Mouse (Mus musculus): ENCODE results near the gene Ubald1. TPM values are rescaled to one million over a fixed set of nuclear protein-coding genes. Genes with fewer than 3 reads are reported as not detected.

Gene Ubald1
- polyA plus RNA-seq, 1 experiment from 2014 or later = 27.3 TPM

DNA sequence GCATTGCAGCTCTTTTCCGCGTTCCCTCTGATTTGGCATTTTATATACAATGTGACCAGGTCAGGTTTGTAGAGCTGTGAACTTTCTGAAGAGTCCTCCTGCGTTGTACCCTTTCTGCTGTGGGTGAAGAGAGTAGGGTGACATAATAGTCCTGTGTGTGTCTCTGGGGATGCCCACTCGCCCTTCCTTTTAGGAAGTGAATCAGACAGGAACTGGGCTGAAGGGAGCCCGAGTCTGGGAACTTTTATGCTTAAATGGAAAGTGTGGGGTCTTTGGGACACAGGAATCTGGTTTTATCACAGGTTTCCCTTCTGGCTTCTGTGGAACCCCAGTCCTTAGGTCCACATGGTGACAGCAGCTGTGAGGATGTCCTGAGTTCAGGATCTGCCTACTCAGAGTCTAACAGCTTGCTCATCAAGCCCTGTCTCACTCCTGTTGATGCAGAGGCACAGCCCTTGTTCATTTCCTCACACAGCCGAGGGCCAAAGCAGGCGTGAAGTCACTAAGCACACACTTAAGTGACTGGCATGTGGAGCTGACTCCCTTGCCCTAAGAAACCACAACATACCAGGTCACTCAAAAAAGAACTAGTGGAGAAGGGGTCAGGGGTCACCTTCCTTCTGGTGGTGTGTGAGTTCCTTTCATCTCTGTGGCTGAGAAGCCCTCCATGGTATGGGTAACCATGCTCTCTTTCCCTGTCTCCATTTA, 14.2 kb upstream of the Ubald1 start:
- Histone ChIP-seq H3K4me3 (no peak overlapping the region), H3K9me3 (no peaks in the 10 kb centered on the region), H3K27me3 (ENCODE audit: poor library complexity, severe bottlenecking) (no peaks in the 10 kb centered on the region), H3K36me3 (replicated peaks) (peaks cover 8% of the 10 kb centered on the region; the same call in 1 of the 2 replicates), H3K4me1 (peaks cover 12% of the 10 kb centered on the region), H3K27ac (no peak overlapping the region)
- no peak for DNase-seq (ENCODE audit: extremely low spot score, low spot score)
- WGBS = 92% methylated on average over 7 of the region's 7 CpGs

DNA sequence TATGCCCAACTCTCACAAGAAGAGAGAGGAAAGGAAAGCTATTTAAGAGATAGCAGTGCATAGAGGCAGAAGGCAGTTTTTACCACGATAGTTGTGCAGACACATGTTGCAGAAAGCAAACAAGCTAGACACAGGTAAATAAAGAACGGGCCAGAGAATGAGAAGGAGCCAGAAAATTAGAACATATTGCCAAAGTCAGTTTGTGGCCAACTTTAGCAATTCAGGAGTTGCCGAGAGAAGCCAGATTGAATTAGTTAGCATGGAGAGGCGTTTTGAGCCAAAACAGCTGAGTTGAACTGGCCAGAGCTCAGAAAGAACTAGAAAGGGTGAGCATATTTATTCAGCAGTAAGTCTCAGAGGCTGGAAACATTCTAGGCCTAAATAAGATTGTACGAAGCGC, 12.1 kb upstream of the Ubald1 start:
- 91% methylated on average over 6 of the region's 6 CpGs for WGBS
- no peak overlapping the region for H3K27ac ChIP-seq

DNA sequence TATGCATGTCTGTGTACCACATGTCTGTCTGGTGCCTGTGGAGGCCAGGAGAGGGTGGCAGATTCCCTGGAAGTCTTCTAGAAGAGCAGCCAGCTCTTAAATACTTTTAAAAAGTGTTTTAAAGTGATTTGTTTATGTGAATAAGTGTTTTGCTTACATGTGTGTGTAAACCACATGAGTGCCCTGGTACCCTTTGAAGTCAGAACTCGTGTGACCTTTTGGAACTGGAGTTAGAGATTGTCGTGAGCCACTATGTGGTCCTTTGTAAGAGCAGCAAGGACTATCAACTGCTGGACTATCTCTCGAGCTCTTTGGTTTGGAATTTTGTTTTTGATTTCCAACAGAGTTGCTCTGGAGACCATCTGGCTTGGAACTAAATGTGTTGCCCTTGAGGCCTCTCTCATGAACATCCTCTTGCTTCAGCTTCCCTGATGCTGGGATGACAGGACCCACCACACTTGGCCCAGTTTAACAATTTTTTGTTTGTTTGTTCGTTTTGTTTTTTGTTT, 10.1 kb upstream of the Ubald1 start:
- Histone ChIP-seq H3K4me3 (no peak overlapping the region), H3K9me3 (no peaks in the 10 kb centered on the region), H3K27me3 (ENCODE audit: poor library complexity, severe bottlenecking) (no peaks in the 10 kb centered on the region), H3K4me1 (peaks cover 27% of the 10 kb centered on the region), H3K36me3 (replicated peaks) (peaks cover 5% of the 10 kb centered on the region; the same call in 1 of the 2 replicates), H3K27ac (no peak overlapping the region)
- DNase-seq (ENCODE audit: extremely low spot score, low spot score) = no peak
- WGBS = 79% methylated on average over 4 of the region's 4 CpGs

More for the DNA sequence above, 12.1 kb upstream of the Ubald1 start:
- H3K4me3 ChIP-seq = no peak overlapping the region
- H3K27me3 ChIP-seq (ENCODE audit: poor library complexity, severe bottlenecking) = no peaks in the 10 kb centered on the region
- DNase-seq (ENCODE audit: extremely low spot score, low spot score) = no peak
- H3K9me3 ChIP-seq = no peaks in the 10 kb centered on the region
- peaks cover 5% of the 10 kb centered on the region; the same call in 1 of the 2 replicates for H3K36me3 ChIP-seq (replicated peaks)
- H3K4me1 ChIP-seq = peaks cover 21% of the 10 kb centered on the region

DNA sequence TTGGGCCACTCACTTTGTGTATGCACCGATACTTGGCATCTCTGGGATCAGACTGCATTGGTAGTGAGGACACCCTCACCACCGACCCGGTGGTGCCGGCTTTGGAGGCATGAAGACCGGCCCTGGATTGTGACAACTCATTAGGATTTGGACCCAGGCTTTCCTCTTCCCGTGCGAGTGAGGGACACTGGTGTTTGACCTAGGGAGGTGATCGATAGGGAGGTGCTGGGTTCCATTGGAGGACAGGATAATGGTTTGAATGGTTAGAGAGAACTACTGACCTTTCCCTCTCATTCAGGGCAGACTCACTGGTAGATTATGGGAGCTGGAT, 6.5 kb upstream of the Ubald1 start:
- Histone ChIP-seq H3K4me3 (peak overlapping the region; percentile 75), H3K27me3 (ENCODE audit: poor library complexity, severe bottlenecking) (no peaks in the 10 kb centered on the region), H3K9me3 (no peaks in the 10 kb centered on the region), H3K4me1 (peaks cover 35% of the 10 kb centered on the region), H3K36me3 (replicated peaks) (0 out of 2 replicates have a peak, but pooled peaks cover 2% of the 10 kb centered on the region), H3K27ac (peak overlapping the region; percentile 94)
- WGBS = 1% methylated on average over 8 of the region's 8 CpGs
- no peak for DNase-seq (ENCODE audit: extremely low spot score, low spot score)

DNA sequence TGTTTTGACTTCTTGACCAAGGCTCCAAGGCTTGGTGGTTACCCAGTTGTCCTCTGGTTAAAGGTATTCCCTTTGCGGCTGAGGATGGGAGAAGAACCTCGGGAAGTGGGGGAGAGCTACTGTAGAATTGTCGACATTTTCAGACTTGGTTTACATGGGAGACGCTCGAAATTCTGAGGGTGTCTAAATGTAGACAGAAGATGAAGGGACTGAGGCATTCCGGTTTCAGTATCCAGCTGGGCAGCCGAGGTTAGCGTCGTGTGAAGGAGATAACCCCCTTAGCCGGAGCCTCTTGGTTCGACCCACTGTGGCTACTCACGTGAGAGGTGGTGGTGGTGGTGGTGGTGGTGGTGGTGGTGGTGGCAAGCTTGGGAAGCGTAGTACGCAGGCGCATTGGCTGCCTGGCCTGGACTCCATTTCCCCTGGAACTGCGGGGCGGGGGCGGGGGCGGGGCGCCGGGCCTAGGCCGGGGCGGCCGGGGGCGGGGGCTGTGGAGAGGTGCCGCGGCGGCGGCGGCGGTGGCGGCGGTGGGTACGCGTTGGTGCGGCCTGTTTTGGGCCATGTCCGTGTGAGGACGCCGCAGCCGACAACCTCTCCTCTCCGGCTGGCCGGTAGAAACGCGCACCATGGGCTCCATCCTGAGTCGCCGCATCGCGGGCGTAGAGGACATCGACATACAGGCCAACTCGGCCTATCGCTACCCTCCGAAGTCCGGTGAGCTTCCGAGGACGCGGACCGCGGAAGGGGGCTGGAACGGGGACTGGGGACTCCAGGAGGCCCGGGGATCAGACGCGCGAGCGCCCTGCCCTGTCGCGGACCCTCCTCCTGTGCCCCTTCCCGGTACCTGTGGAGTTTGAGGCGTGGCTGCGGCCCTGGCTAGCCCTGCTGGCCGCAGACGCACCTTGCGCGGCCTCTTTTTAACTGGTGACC, 5.9 kb upstream of the Ubald1 start, which contains the start of gene Mgrn1:
Gene Mgrn1, plus strand, starts transcription at position 490 of the 930 bp plus-strand sequence.
- DNase-seq (ENCODE audit: extremely low spot score, low spot score) = peak; percentile 91
- Histone ChIP-seq H3K27me3 (ENCODE audit: poor library complexity, severe bottlenecking) (no peaks in the 10 kb centered on the region), H3K9me3 (no peaks in the 10 kb centered on the region), H3K36me3 (replicated peaks) (0 out of 2 replicates have a peak, but pooled peaks cover under 1% of the 10 kb centered on the region), H3K4me3 (peak within 1 kb of the TSS; percentile 75), H3K4me1 (peaks cover 41% of the 10 kb centered on the region), H3K27ac (peak within 1 kb of the TSS; percentile 94)
- WGBS = under 1% methylated on average over 67 of the region's 74 CpGs

DNA sequence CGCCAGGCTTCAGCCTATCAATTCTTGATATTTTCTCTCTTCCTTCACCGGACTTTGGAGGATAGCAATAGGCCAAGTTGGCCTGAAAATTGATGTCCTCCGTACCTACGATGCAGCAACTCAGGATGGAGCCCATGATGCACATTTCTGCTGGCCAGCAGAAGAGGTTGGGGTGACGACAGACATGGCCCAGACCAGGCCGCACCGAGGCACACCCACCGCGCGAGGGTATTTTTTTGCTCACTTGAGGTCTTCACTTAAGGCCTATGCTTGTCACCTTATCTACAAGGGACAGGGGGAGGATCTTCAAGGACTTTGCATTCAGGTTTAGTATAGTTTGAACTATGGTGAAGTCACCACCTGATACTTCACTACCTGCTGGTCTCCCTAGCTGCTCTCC, 4.8 kb upstream of the Ubald1 start:
- H3K27ac ChIP-seq = peak overlapping the region; percentile 94

DNA sequence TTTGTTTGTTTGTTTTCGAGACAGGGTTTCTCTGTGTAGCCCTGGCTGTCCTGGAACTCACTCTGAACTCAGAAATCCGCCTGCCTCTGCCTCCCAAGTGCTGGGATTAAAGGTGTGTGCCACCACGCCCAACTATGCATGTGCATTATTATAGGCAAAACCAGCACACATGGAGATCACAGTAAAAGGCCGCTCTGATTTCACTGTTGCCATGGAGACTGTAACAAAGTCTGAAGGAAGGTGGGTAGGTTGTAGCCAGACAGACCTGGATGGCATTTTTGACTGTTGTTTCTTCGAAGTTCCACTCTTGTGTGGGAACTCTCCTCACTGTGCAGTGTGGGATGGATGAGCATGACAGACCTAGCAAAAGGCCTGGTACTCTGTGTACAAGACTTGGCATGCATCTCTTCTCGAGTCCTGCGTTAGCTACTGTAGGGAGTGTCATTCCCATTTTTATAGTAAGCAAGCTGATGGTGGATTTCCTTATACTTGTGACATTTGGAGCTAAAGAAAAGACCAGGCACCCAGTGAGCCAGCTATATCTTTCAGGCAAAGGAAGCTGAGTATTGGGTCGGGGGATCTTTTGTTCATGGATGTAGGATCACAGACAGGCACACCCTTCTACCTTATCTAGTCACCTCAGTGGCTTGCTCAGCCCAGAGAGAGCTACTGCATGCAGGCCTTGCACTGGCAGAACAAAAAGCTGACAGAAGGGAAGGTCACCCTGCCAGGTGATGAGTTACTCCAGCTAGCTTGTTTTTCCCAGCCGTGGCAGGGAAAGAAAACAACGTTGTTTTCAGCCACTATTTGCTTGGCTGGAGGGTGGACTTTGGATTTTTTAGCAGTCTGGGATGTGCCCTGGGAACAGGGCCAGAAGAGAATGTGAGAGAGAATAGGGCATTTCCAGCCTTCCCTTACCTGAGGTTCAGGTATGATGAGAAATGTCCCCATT, 1.6 kb upstream of the Ubald1 start:
- no peaks in the 10 kb centered on the region for H3K27me3 ChIP-seq (ENCODE audit: poor library complexity, severe bottlenecking)
- peak overlapping the region; percentile 96 for H3K4me3 ChIP-seq
- 82% methylated on average over 10 of the region's 10 CpGs for WGBS
- 0 out of 2 replicates have a peak, but pooled peaks cover 4% of the 10 kb centered on the region for H3K36me3 ChIP-seq (replicated peaks)
- H3K4me1 ChIP-seq = peaks cover 49% of the 10 kb centered on the region
- DNase-seq (ENCODE audit: extremely low spot score, low spot score) = no peak
- peak overlapping the region; percentile 96 for H3K27ac ChIP-seq
- H3K9me3 ChIP-seq = no peaks in the 10 kb centered on the region

More for the DNA sequence above, 4.8 kb upstream of the Ubald1 start:
- Histone ChIP-seq H3K36me3 (replicated peaks) (no peaks in the 10 kb centered on the region), H3K27me3 (ENCODE audit: poor library complexity, severe bottlenecking) (no peaks in the 10 kb centered on the region), H3K9me3 (no peaks in the 10 kb centered on the region), H3K4me3 (peak overlapping the region; percentile 75; the same call in 1 of the 2 replicates), H3K4me1 (peaks cover 46% of the 10 kb centered on the region)
- DNase-seq (ENCODE audit: extremely low spot score, low spot score) = no peak
- 90% methylated on average over 10 of the region's 10 CpGs for WGBS

DNA sequence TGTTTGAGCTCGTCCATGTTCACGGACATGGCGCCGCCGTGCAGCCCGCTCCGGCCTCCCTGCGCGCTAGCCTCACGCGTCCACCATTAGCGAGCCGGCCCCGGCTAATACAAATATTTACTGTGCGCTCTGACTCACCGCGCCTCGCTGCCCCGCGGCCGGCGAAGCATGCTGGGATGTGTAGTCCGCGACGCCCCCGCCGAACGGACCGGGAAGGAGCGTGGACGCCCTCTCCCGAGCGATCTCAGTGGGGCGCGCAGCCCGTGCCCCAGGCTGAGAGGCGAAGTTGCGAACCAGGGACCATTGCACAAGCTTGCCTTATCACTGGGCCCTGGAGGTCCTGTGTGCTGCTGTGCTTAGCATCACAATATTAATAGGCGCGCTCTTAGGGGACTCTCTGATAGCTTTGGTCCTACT, 399 bp downstream of the Ubald1 start:
- H3K4me3 ChIP-seq = peak overlapping the region; percentile 96
- H3K4me1 ChIP-seq = peaks cover 36% of the 10 kb centered on the region
- H3K27me3 ChIP-seq (ENCODE audit: poor library complexity, severe bottlenecking) = no peaks in the 10 kb centered on the region
- under 1% methylated on average over 40 of the region's 40 CpGs for WGBS
- H3K27ac ChIP-seq = peak overlapping the region; percentile 96
- peaks cover 22% of the 10 kb centered on the region for H3K36me3 ChIP-seq (replicated peaks)
- peak; percentile 87 for DNase-seq (ENCODE audit: extremely low spot score, low spot score)
- H3K9me3 ChIP-seq = no peaks in the 10 kb centered on the region

DNA sequence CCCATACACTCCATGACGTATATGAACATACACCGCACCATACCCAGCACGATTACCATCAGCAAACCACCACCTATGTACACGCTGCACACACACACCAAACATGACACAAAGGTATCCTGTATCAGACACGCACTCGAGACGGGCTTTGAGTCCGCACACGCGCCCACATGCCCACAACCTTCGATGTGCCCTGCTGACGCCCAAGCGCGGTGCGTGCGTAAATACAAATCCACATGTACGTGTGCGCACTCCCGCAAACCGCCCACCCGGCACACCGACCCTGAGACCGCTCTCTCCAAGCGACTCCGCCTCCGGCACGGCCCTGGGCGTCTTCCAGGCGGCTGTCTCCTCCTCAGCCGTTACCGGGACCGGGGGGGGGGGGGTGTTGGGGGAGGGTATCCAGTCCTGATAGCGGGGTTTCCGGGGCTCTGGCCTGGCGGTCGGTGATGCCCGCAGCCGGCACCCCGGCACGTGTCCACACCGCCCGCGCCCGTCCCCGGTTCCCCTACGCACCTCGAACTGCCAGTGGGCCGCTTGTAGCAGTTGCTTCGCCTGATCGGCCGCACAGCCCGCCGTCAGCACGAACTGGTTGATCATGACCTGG, 911 bp downstream of the Ubald1 start:
- Histone ChIP-seq H3K27me3 (ENCODE audit: poor library complexity, severe bottlenecking) (no peaks in the 10 kb centered on the region), H3K36me3 (replicated peaks) (peaks cover 27% of the 10 kb centered on the region), H3K27ac (peak overlapping the region; percentile 96), H3K4me3 (peak overlapping the region; percentile 96), H3K4me1 (peaks cover 36% of the 10 kb centered on the region), H3K9me3 (no peaks in the 10 kb centered on the region)
- no peak for DNase-seq (ENCODE audit: extremely low spot score, low spot score)
- WGBS = under 1% methylated on average over 54 of the region's 54 CpGs

DNA sequence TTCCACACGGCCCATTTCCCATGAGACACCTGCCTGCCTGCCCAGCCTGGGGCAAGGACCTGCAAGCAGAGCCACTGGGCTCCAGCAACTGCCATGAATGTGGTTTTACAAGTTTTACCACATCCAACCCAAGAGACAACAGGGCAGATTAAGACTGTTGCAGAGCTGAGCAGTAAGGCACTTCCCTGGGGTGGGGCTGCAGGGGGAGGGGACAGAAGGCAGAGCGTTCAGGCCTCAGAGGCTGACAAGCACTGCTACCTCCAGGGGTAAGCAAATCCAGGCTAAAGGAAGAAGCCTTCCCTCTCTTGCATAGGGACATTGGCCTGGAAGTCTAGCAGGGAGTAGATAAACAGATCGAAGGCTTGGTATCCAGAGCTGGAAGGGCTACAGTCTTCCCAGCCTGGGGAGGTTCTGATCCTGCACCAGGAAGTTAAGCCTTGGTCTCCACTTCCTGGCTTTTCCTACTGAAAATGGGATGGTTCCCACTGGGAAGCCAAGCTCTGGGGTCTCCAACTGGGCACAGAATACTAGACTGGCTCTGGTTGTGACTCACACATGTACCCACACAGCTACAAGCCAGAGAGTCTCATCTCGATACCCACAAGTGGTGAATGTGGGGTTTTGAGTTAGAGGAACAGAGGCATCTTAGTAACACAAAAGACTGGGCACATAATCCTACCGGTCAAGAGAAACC, 1.8 kb downstream of the Ubald1 start:
- Histone ChIP-seq H3K9me3 (no peaks in the 10 kb centered on the region), H3K4me1 (peaks cover 36% of the 10 kb centered on the region), H3K4me3 (peak overlapping the region; percentile 96), H3K27me3 (ENCODE audit: poor library complexity, severe bottlenecking) (no peaks in the 10 kb centered on the region), H3K27ac (peak overlapping the region; percentile 96; the same call in 1 of the 2 replicates), H3K36me3 (replicated peaks) (peaks cover 33% of the 10 kb centered on the region)
- 46% methylated on average over 5 of the region's 5 CpGs for WGBS
- no peak for DNase-seq (ENCODE audit: extremely low spot score, low spot score)

DNA sequence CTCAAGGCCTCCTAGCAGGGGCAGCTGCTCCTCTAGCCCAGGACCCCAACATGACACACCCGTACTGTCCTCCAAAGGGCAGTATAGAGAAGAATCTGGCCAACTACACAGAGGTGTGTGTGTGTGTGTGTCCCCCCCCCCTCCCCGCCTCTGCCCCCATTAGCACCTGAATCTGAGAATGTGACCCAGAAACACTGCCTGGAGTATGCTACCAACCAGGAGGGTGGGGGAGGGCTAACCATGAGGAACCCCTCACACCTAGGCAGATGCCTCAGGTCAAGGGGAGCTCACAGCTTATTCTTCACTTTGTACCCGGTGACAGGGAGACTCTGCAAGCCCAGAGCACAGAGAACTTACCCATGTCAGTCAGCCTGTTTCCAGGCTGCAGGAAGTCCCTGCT, 2.4 kb downstream of the Ubald1 start:
- H3K4me1 ChIP-seq = peaks cover 36% of the 10 kb centered on the region
- DNase-seq (ENCODE audit: extremely low spot score, low spot score) = no peak
- H3K9me3 ChIP-seq = no peaks in the 10 kb centered on the region
- 70% methylated on average over 3 of the region's 3 CpGs for WGBS
- 0 out of 2 replicates have a peak overlapping the region, but pooled peaks have one; percentile 96 for H3K27ac ChIP-seq
- no peaks in the 10 kb centered on the region for H3K27me3 ChIP-seq (ENCODE audit: poor library complexity, severe bottlenecking)
- H3K36me3 ChIP-seq (replicated peaks) = peaks cover 33% of the 10 kb centered on the region
- peak overlapping the region; percentile 96 for H3K4me3 ChIP-seq
